Mouse (Mus musculus) megakaryocyte, embryonic 14.5 days (primary cell): ENCODE measurements around the gene Cenpo. TPM values are rescaled to one million over a fixed set of nuclear protein-coding genes. Genes with fewer than 3 reads are reported as not detected.
"Not testable (repeated sequence)": the region's sequence is repeated elsewhere in the genome, so short reads cannot be mapped to it uniquely, and the experiment has no call there.

Source experiments
- H3K27me3 ChIP-seq: replicated peaks from 2 replicates; pipeline ENCODE3; 2012; ENCODE audit warnings: inconsistent platforms
- H3K36me3 ChIP-seq: replicated peaks from 2 replicates; pipeline ENCODE3; 2012; ENCODE audit warnings: low read length, inconsistent platforms, mixed read lengths
- H3K4me1 ChIP-seq: 2 replicates; pipeline ENCODE4 v1.6.1; 2012; ENCODE audit warnings: inconsistent platforms
- H3K4me3 ChIP-seq: replicated peaks from 2 replicates; pipeline ENCODE3; 2012; ENCODE audit warnings: moderate library complexity, mild to moderate bottlenecking, inconsistent platforms
- H3K9me3 ChIP-seq: 2 replicates; pipeline ENCODE4 v1.6.1; 2012; ENCODE audit warnings: inconsistent platforms
- FLI1 ChIP-seq: IDR thresholded peaks from 2 replicates; pipeline ENCODE4 v1.6.1; 2012; ENCODE audit warnings: low read length, inconsistent platforms, mixed read lengths
- GATA1 ChIP-seq: IDR thresholded peaks from 3 replicates; pipeline ENCODE4 v1.6.1; 2012; ENCODE audit warnings: mixed read lengths, low read length, inconsistent platforms, borderline replicate concordance
- polyA plus RNA-seq: library from polyadenylated mRNA; stranded (reverse); fragments of >175 nt; gene quantifications from 2 replicates; pipeline ENCODE4 v1.2.3, GENCODE M21; 2012; ENCODE audit warnings: low replicate concordance; ENCODE audit not compliant: insufficient read depth

Cenpo gene
- 1.7 and 3.1 TPM in 2 replicates for polyA plus RNA-seq

DNA sequence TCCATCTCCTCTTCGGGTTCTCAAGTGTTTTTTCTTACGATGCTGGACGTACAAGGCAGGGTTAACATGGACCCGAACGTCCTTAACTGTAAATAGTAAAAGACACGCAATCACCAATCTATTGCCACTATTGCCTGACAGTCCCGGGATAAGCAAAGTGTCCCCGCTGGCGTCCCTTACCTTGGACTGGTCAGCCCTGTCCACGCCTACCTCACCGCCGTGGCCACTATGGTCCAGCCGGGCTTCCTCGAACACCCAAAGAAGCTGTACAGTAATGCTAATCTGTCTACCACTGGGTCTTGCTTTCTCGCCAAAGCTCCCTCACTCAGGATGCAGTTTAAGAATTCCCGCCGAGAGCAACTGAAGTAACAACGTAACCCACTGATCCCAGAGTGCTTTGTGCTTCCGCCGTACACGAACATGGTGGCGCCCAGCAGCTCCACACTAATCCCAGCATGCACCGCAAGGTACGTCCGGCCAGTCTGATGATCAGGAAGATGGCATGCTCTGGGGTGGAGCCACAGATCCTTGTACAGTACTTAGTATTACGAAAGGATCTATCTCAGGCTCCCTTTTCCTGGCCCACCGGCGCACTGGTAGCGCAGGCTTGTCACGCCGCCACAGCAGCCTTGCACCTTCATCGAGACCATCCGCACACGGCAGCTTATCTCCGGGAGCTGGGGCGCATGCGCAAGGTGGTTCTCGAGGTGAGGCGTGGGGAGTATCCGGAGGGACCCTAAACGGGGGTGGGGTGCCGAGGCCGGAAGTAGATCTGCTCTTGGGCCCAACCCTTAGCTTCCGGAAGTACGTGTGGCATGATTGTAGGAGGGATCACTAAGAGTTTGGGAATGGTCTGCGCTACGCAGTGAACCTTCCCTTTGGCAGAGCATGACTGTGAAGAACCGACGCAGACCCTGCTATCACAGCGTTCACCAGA is at the start of gene Cenpo, which contains the start of gene Ptrhd1:
Cenpo (minus strand) TSS at position 723 of the 937 bp plus-strand sequence.
Ptrhd1 (plus strand) TSS at position 456 of the 937 bp plus-strand sequence.
- H3K4me1 ChIP-seq: peaks cover 35% of the 10 kb centered on the region
- no peaks in the 10 kb centered on the region for H3K27me3 ChIP-seq
- H3K36me3 ChIP-seq: peaks cover 58% of the 10 kb centered on the region
- TF ChIP-seq FLI1 (peak; percentile 73), GATA1 (no peak)
- no peaks in the 10 kb centered on the region for H3K9me3 ChIP-seq
- H3K4me3 ChIP-seq: peak within 1 kb of the TSS; percentile 99

DNA sequence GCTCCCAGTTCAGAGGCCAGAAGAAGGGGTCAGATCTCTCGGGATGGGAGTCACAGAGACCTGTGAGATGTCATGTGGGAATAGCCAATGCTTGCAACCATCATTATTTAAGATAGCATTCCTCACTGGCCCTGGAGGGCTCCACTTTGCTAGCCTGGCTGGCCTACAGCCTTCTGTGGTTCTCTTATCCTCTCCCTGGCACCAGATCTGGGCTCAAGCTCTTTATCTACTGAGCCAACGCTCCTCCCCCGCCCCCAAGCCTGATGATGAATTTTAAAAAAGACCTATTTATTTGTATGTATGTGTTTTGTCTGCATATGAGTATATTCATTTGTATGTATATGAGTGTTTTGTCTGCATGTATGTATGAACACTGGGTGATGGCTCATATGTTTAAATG is 45.8 kb upstream of the Cenpo start:
- TF ChIP-seq GATA1 (no peak), FLI1 (no peak)
- Histone ChIP-seq H3K4me1 (peaks cover 9% of the 10 kb centered on the region), H3K9me3 (no peaks in the 10 kb centered on the region), H3K36me3 (peaks cover 37% of the 10 kb centered on the region), H3K4me3 (no peak overlapping the region), H3K27me3 (no peaks in the 10 kb centered on the region)

DNA sequence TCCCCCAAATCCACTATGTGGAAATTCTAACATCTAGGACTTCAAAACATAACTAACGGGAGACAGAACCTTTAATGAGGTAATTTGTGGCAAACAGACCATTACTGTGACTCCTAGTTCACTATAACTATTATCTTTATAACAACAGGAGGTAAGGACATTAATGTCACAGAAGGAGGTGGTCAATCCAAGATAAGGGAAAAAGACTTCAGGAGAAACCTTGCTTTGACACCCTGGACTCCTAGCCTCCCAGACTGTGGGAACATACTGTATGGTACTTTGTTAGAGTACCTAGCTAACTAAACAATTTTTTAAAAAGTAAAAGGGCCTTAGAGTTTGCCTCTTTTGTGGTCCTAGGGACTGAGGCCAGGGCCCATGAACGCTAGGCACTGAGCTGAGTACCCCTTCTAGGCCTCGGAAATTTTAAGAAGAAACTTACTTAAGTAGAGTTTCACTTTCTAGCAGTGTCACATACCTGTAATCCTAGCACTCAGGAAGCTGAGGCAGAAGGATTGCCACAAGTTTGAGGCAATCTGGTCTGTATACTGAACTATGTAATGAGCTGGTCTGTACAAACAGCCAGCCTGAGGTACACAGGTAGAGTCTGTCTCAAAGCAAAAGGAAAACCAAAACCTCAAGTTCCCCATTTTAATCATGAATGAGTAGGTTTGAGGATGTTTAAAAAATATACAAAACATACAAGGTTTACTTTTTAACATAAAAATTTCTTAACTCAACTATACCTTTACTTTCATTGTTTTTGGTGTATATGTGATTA is 45.1 kb upstream of the Cenpo start:
- Histone ChIP-seq H3K27me3 (no peaks in the 10 kb centered on the region), H3K4me3 (no peak overlapping the region), H3K36me3 (peaks cover 44% of the 10 kb centered on the region), H3K9me3 (no peaks in the 10 kb centered on the region), H3K4me1 (peaks cover 9% of the 10 kb centered on the region)
- TF ChIP-seq GATA1 (no peak), FLI1 (no peak)

DNA sequence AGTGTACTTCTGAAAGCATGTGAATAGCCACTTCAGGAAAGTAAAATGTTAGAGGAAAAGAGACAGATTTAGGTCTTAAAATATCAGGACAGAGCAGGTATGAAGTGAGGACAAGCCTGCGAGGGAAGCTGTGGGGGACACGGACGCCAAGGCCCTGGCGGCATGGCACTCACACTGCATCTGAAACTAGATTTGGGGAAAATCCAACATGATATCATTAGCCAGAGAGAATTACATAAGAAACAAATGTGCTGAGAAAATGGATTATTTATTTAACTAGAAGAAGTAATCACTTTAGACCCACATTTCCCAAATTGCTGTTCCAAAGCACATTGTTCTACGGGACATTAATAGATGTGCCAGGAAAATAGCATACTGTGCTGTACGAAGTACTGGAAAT is 37.0 kb upstream of the Cenpo start:
- Histone ChIP-seq H3K27me3 (no peaks in the 10 kb centered on the region), H3K4me3 (no peak overlapping the region), H3K9me3 (no peaks in the 10 kb centered on the region), H3K4me1 (no peaks in the 10 kb centered on the region), H3K36me3 (peaks cover 89% of the 10 kb centered on the region)
- no peak for TF ChIP-seq FLI1
- TF ChIP-seq GATA1: no peak

DNA sequence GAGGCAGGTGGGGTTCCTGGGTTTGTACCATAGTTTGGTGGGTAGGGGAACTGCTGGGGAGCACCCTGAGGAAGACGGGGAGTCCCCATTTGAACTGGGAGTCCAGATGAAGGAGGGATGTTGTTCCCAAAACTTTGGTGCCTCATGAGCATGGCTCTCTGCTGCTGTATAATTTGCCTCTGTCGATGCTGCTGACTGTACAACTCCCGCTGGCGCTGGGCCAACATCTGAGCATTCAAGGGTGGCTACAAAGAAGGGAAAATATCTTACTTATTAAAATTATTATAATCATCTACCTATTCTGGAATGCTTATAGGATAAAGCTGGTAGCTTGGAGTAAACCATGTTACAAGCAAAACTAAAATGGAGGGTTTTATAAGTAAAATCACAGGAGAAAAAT is 33.7 kb upstream of the Cenpo start:
- TF ChIP-seq FLI1: no peak
- Histone ChIP-seq H3K4me3 (no peak overlapping the region), H3K27me3 (no peaks in the 10 kb centered on the region), H3K9me3 (no peaks in the 10 kb centered on the region), H3K4me1 (no peaks in the 10 kb centered on the region), H3K36me3 (peaks cover 83% of the 10 kb centered on the region)

DNA sequence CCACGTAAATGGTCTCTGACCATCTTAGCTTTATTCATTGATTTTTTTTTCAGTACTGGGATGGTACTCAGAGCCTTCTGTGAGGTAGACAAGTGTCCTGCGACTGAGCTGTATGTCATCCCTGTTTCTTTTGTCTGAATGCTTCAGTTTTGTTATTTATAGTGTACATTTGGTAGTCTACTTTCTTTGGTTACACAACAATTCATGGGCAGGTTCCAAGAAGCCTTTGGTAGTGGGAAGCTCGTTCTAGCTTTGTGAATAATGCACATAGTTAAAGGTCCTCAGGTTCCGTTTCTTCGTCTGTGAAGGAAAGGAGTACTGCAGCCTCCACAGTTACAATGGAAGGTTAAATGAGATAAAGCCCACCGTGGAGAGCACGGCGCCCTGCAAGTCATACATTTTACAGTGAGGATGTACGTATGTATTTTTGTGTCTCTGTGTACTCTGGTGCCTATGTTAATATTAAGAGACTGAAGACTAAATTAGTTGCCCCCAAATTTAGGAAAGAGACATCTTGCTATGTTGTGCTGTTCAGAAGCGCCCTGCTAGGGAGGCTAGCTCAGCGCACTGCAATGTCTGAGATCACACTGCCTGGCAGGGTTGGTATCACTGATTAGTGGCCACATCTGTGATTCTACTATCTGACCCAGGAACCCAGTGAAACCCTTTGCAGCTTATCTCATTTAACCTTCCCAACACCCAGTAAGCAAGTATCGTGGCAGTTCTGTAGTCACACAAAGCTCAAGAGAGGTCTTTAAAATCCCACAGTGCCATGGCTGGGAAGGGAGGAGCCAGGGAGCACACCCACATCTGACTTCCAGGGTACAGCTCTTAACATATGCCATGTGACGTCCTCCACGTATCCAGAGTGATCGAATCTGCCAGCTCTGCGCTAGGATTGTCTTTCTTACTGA is 18.9 kb upstream of the Cenpo start:
- H3K27me3 ChIP-seq: no peaks in the 10 kb centered on the region
- no peaks in the 10 kb centered on the region for H3K9me3 ChIP-seq
- no peak overlapping the region for H3K4me3 ChIP-seq
- no peaks in the 10 kb centered on the region for H3K4me1 ChIP-seq
- TF ChIP-seq FLI1 (no peak), GATA1 (no peak)
- peaks cover 81% of the 10 kb centered on the region for H3K36me3 ChIP-seq

DNA sequence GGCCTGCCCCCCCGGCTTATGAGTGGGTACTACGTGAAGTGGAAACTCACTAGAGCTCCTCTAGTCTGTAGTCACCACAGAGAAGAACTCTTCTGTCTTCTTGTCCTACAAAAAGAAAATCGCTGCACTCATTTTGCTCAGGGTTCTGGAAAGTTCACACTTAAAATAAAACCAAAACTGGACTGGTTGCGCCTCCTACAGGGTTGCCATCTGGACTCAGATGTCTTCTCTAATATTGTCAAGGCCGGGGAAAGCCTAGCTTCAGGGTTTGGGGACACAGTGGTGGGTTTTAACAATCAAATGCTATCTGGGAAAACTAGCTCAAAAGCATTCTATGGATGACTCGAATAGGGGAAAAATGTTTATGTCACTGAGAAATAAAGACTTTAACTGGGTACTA is 15.7 kb upstream of the Cenpo start:
- Histone ChIP-seq H3K9me3 (no peaks in the 10 kb centered on the region), H3K27me3 (no peaks in the 10 kb centered on the region), H3K36me3 (peaks cover 62% of the 10 kb centered on the region), H3K4me3 (no peak overlapping the region), H3K4me1 (peaks cover 6% of the 10 kb centered on the region; the same call in 1 of the 2 replicates)
- TF ChIP-seq FLI1 (no peak), GATA1 (no peak)

DNA sequence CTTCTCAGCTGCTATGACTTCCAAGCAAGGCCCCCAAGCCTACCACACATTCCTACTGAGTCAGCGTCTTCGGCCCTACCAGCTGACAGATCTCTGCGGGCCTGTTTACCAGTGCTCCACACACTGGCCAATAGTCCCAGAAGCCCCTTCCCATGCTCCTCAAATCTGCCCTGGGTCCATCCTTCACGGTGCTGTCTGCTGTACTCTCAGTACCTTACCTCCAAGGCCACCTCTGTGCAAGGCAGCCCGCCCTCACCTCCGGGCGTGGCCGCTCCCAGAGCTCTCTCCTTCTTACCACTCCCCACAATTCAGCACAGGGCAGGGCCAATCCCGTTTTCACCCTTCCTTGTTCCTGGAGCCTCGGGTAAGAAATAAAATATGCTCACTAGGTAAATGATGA is 11.6 kb upstream of the Cenpo start:
- peaks cover 29% of the 10 kb centered on the region for H3K36me3 ChIP-seq
- peaks cover 10% of the 10 kb centered on the region; the same call in 1 of the 2 replicates for H3K4me1 ChIP-seq
- no peak overlapping the region for H3K4me3 ChIP-seq
- no peaks in the 10 kb centered on the region for H3K27me3 ChIP-seq
- no peak for TF ChIP-seq GATA1
- TF ChIP-seq FLI1: no peak
- no peaks in the 10 kb centered on the region for H3K9me3 ChIP-seq

DNA sequence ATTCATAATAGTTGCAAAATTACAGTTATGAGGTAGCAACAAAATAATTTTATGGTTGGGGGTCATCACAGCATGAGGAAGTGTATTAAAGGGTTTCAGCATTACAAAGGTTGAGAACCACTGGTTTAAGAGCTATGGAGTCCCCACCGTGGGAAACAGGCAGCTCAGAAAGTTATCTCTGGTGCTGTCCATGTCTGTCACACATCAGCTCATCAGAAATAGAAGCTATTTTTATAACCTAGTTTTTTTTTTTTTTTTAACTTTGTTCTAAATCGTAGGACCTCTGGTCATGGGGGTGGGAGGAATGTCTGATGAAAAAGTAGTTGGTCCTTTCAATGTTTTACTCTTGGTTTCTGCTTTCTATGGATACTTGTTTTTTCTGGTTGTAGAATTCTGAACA is 9.7 kb upstream of the Cenpo start:
- H3K9me3 ChIP-seq: no peaks in the 10 kb centered on the region
- no peak overlapping the region for H3K4me3 ChIP-seq
- TF ChIP-seq FLI1: no peak
- H3K4me1 ChIP-seq: peaks cover 26% of the 10 kb centered on the region
- H3K36me3 ChIP-seq: peaks cover 14% of the 10 kb centered on the region
- no peaks in the 10 kb centered on the region for H3K27me3 ChIP-seq

DNA sequence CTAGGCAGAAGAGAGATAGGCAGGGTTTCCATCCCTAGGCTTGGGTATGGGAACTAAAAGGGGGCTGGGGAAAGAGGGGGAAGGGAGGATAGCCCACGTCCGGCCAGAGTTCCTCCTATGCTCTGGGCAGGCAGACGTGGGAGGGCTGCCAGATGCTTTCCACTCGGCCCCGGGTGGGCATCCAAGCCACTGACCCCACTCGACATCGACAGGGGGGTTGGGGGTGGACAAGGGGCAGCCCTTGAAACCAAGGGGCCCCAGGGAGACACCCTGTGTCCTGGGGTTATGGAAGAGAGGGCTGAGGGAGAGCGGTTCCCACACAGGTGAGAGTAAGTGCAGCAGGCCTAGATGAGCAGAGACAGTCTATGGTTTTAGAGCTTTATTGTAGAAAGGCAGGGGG is 6.2 kb upstream of the Cenpo start:
- H3K27me3 ChIP-seq, H3K4me3 ChIP-seq, H3K9me3 ChIP-seq: not testable (repeated sequence)
- Histone ChIP-seq H3K4me1 (peaks cover 22% of the 10 kb centered on the region), H3K36me3 (peaks cover 28% of the 10 kb centered on the region)
